Mouse (Mus musculus) lung, postnatal 25 days (tissue): ENCODE measurements around the gene Large1.

Experiments used
- DNase-seq: peaks from one replicate; pipeline ENCODE4 v3.0.0; 2022; ENCODE audit warnings: low spot score

Gene Large1

GRCm38 (mm10) chr8:72766777-72767176 lies 586.6 kb downstream of the Large1 start:
- DNase-seq: no peak

DNA sequence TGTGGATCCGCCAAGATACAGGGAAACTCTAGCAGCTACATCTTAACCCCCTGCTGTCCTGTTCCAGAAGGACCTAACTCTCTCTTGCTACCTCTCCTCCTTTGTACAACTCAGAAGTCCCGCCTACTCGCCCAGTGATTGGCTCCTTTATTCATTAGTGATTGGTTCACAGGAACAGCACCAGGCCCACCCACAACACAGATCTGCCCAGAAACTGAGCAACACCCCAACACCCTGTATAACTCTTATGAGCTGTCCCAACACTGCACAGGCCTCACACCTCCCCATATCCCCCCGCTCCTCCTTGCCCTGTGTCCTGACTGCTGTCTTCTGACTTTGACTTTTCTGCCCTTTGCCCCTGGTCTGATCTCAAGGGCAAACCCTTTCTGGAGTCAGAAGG lies 587.6 kb downstream of the Large1 start:
- no peak for DNase-seq
